Mouse (Mus musculus) kidney, adult 2 months (tissue): ENCODE measurements around the gene Pde4d.

Source experiments
- CTCF ChIP-seq: fragments of 200-500 bp; conservative IDR thresholded peaks from 2 replicates; pipeline ENCODE4 v1.5.1; 2011; ENCODE audit warnings: low read depth, mild to moderate bottlenecking, control low read depth, low read length, moderate library complexity, mixed read lengths; ENCODE audit not compliant: insufficient read depth, insufficient read length
- POLR2A ChIP-seq: fragments of 200-500 bp; IDR thresholded peaks from one replicate; pipeline ENCODE4 v1.6.1; 2011; ENCODE audit warnings: low read depth, low read length, control low read depth

GRCm38 (mm10) chr13:108524548-108524947 lies 74.8 kb downstream of the Pde4d start:
- no peak for TF ChIP-seq CTCF
- TF ChIP-seq POLR2A: no peak
